Mouse (Mus musculus) thymus, postnatal 14 days (tissue): ENCODE measurements around the gene Phf23.
"Not testable (repeated sequence)": the region's sequence is repeated elsewhere in the genome, so short reads cannot be mapped to it uniquely, and the experiment has no call there.

Experiments
- DNase-seq: peaks from one replicate; pipeline ENCODE4 v3.0.0; 2021

Phf23 gene

DNA sequence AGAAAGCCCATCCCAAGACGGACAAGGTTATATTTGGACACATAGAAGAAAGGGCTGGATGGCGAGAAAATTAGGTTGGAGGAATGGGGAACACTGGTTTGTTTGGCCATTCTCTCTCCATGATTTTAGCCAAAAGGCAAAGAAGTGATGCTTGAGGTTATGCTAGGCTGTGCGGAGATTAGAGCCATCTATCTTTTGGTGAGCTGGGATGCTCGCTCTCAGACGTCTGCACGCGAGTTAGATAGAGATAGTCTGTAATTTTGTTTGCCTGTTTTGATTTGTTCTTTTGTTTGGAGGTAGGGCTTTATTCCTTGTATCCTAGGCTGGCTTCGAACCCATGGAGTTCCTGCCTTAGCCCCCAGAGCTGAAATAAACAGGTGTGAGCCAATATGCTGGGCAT, 5.6 kb downstream of the Phf23 start:
- DNase-seq = no peak

- DNase-seq = peak; percentile 76
These were observed 6.3 kb downstream of the Phf23 start for GRCm38 (mm10) chr11:70001865-70002264.

DNA sequence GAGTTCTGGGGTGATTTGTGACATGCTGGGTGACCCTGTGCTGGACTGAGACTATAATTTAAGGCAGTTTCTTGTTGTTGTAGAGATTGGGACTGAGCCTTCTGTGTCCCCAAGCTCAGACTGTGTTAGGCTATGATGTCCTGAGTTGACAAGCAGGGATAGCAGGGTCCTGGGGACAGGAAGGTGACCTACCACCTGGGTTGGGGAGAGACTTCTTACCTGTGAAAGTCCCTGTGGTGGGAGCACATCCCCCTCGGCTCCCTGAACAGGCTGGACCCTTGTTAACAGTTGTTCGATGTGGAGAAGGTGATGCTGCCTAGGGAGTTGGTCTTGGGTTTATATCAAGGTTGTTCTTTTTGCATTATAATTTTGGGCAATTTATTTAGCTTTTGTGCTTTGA, 6.9 kb downstream of the Phf23 start:
- no peak for DNase-seq

DNA sequence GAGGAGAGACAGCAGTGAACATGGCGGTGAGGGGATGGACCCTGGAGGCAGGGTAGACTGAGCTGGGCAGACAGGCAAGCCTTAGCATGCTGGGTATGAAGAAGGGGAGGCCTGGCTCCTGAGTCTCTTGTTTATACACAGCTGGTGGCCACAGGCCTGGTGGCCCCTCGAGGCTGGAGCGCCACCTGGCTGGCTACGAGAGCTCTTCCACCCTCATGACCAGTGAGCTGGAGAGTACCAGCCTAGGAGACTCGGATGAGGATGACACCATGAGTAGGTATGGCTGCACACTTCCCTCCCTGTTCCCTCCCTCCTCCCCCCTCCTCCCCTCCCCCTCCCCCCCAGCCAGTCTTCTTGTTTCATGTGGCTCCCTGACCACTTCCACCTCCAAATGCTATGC, 9.9 kb downstream of the Phf23 start:
- peak; percentile 58 for DNase-seq

DNA sequence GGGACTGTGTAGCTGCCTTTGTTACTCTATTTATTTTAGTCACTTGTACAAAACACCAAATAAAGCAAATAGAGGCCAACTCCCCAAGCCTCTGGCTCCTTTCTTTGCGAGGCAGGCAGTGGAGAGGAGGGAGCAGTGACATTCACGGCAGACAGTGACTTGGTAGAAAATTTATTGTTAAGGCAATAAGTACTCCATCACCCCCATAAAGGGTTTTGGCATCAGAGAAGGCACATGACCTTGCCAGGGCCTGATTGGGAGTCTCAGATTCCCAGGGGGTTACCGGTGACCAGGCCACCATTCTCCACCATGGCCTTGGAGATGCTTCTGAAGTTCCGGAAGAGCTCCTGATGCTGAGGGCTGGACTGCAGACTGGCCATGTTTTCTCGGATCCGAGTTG, 14.5 kb downstream of the Phf23 start:
- DNase-seq = no peak

- DNase-seq = no peak
These were observed 15.0 kb downstream of the Phf23 start for GRCm38 (mm10) chr11:70010548-70010947.

- DNase-seq = no peak
These were observed 15.4 kb downstream of the Phf23 start for GRCm38 (mm10) chr11:70010961-70011360.

DNA sequence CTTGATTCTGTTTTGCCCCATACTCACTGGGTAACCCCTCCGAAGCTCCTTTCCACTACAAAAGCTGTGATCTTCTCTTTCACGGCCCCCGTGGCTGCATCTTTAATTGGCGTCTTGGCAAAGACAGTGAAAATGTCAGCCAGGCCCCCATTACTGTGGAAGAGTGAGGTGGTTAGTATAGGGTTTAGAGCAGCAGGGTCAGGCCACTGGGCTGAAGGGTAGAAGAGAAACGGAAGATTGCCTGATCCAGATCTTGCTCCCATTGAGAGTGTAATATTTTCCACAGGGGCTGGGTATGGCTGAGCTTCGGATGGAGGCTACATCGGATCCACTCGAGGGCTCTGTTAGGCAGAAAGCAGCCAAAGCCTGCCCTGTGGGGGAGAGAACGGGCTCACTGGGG, 17.4 kb downstream of the Phf23 start:
- DNase-seq = no peak

DNA sequence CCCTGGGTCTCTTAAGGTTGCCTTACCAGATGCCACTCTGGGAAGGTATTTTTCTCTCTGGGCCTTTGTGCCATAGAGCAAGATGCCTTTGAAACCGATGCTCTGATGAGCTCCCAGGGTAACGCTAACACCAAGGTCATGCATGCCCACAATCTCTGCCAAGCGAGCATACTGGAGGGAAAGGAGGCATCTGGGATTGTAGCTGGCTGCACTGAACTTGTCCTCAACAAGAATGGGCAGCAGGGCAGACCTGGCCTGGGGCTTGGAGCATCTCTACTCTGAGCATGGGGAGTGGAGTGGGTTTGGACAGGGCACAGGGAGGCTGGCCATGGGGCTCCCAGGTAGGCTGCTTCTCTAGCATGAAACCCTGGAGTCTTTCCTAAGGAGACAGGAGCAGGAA, 17.8 kb downstream of the Phf23 start:
- DNase-seq = no peak

DNA sequence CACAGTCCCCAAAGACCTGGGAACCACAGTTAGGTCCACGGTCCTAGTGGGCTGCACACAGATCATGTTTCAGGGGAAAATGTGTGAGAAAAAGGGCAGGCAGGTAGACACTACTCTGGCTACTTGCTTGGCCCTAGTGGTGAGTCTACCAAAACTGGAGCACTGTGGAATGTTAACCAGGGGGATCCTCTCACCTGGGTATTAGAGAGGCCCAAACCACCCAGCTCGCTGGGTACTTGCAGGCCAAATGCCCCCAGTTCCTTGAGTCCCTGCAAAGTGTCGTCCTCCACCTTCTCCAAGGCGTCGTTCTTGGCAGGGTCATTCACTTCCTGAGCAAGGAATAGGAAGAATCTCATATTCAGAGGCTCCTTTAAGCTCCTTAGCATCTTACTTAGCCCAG, 18.5 kb downstream of the Phf23 start:
- DNase-seq = no peak

DNA sequence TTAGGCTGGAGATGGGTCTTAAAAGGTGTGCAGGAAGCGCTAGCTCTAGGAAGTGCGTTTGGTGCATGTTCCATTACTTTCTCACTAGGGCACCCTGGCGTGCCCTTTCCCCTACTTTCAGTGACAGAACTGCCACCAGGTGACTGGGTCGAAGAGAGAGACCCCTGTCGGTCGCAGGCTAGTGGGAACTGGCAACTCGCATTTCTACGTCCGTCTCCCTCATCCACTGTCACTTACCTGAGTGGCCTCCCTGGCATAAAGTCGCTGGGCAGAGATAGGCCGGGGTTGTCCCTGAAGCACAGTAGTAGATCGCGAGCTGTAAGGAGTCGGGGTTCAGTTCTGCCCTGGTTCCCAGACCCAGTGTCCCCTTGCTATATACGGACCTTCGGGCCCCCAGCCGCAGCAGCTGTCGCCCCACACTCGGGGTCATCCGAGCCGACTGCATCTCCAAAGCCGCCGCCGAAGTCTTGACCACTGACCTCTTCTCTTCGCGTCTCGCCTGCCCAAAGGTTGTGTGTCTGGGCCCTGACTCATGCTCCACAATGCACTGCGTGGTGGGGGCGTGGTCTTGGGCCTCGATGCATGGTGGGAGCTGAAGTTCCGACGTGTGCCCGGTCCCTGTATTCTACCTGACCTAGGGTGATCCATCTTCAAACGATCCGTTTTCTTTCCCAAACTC, 19.4 kb downstream of the Phf23 start, which contains the start of gene Acadvl:
TSS of gene Acadvl (minus strand) at position 532 of the 679 bp plus-strand sequence.
- peak; percentile 90 for DNase-seq

GRCm38 (mm10) chr11:70015677-70016076, 20.1 kb downstream of the Phf23 start:
- no peak for DNase-seq

DNA sequence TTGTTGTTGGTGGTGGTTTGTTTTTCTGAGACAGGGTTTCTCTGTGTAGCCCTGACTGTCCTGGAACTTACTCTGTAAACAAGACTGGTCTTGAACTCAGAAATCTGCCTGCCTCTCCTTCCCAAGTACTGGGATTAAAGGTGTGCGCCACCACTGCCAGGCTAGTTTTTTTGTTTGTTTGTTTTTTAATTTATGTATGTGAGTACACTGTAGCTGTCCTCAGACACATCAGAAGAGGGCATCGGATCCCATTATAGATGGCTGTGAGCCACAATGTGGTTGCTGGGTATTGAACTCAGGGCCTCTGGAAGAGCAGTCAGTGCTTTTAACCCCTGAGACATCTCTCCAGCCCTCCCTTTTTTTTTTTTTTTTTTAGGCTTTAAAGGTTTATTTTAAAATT, 20.6 kb downstream of the Phf23 start:
- DNase-seq = not testable (repeated sequence)

DNA sequence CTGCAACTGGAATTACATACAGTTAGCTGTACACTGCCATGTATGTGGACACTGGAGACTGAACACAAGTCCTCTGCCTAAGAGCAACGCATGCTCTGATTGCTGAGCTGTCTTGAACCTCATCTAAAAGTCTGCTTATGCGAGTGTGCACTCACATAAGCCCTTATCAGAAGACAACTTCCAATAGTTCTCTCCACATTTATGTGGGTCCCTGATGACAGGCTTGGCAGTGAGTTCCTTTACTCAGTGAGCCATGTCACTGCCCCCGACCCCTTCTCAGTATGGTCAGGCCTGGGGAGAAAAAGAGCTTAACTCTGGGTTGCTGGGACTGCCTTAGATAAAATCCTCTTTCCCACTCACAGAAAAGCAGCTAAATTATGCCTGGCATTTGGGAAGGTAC, 21.1 kb downstream of the Phf23 start, which contains the start of gene Dlg4:
TSS of gene Dlg4 (plus strand) at position 274 of the 400 bp plus-strand sequence.
- DNase-seq = no peak

- DNase-seq = no peak
These were observed 21.7 kb downstream of the Phf23 start for GRCm38 (mm10) chr11:70017199-70017767.

GRCm38 (mm10) chr11:70018131-70018990, 22.8 kb downstream of the Phf23 start:
- peak; percentile 68 for DNase-seq

DNA sequence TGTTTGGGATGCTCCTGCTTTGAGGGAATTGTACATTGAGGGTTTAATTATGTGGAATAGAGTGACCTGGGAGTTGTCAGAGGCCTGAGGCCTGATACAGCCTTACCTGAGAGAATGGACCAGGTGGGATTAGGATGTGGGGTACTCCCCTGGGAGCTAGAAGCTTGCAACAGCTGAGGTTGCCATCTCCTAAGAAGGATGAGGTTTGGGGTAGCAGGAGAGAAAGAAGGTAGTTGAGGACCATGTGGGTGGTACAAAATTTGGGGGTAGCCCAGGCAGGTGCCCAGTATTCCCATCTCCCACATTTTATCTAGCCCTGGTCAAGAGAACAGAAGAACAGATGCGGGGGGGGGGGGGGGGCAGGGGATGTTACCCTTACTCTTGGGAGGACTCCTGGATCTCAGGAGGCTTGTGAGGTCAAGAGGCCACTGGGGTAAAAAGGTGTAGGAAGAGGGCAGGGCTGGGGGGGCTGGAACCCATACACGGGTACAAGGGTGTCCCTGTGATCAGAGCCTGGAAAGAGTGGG, 24.0 kb downstream of the Phf23 start:
- DNase-seq = no peak

DNA sequence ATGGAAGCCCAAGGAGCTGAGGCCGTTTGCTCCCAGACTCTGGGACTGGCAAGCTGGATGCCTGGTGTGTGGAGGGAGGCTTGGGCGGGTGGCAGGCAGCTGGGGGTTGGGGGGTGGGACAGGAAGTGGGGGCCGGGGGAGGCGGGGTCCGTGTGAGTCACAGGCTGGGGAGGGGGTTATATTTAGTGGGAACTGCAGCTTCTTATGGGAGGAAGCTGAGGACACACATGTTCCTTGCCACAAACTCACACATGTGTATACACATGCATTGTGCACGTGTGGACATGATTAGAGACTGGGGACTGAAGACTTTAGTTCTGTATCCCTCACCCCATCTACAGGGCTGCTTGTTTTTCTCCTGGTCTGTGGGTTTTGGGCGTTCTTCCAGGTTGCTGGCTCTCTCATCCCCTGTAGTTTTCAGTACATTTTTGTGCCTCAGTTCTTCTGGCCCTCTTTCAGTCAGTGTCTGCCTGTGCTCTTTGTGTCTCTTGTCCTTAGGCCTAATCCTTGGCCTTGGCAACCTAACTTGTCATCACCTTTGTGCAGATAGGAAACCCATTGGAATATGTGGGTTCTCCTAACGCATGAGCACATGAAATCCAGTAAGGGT, 24.6 kb downstream of the Phf23 start:
- DNase-seq = peak; percentile 81

- DNase-seq = peak; percentile 81
These were observed 25.2 kb downstream of the Phf23 start for GRCm38 (mm10) chr11:70020731-70021263.

GRCm38 (mm10) chr11:70021264-70022132, 25.9 kb downstream of the Phf23 start:
- DNase-seq = peak; percentile 95

- DNase-seq = peak; percentile 52
These were observed 28.0 kb downstream of the Phf23 start for GRCm38 (mm10) chr11:70023481-70024150.
